Mouse (Mus musculus): ENCODE results near the gene Aldh4a1. TPM values are rescaled to one million over a fixed set of nuclear protein-coding genes. Genes with fewer than 3 reads are reported as not detected.
A peak's percentile ranks its signal among the peaks of the same experiment; 100 is the strongest.

The Aldh4a1 gene
- total and polyA plus RNA-seq, 3 experiments, result 79.7 to 120 (median 96.7) TPM

DNA sequence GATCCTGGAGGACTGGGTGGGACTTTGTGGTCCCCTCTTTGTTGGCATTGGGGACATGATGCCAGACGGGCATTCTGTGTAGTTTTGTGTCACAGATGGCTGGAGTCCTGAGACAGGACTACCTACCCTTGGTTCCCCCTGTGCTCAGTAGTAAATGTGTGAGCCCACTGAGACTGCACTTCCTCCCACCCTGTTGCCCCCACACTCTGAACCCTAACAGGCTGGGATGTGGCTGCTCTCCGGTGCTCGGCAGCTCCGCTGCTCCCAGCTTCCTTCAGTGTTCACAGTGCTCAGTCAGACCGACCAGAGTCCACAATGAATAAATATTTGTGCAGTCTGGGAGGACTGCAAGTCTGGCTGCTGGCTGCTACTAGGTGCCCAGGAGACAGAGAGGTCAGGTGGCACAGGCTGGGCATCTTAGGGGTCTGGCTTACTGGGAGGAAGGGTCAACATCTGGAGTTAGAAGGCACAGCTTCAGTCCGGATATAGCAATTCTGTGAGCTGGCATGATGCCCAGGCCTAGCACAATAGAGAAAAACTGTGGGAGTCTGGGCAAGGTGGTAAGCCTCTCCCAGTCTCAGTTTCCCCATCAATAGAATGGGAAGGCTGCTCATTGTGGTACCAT is 41.1 kb upstream of the Aldh4a1 start:
- Histone ChIP-seq H3K4me1 (ENCODE audit: control insufficient read depth, insufficient read depth, low read length) (peaks cover 30% of the 10 kb centered on the region), H3K79me2 (replicated peaks; ENCODE audit: control insufficient read depth, insufficient read depth, low read length) (peaks cover 1% of the 10 kb centered on the region; the same call in 1 of the 2 replicates), H3K9ac (ENCODE audit: low read depth, low read length) (no peak overlapping the region; the same call in 1 of the 2 replicates), H3K27ac (peak overlapping the region; percentile 85), H3K36me3 (ENCODE audit: control insufficient read depth, insufficient read depth, low read length) (no peaks in the 10 kb centered on the region), H3K27me3 (ENCODE audit: control insufficient read depth, insufficient read depth, low read length) (no peaks in the 10 kb centered on the region), H3K4me3 (peak overlapping the region; percentile 36; the same call in 1 of the 2 replicates)
- TF ChIP-seq CTCF (IDR thresholded peaks at IDR 0.05) (no peak), EP300 (IDR thresholded peaks at IDR 0.05; ENCODE audit: insufficient read depth, low read depth, low read length) (no peak), POLR2A (IDR thresholded peaks at IDR 0.05; ENCODE audit: insufficient read depth, low read depth, low read length) (no peak)
- 17% methylated on average over 6 of the region's 6 CpGs for WGBS
- DNase-seq, result peak in 1 of 2 experiments; percentile 51
- intact Hi-C loops (cut with DNase I), result loop anchor here (2.0 kb wide), 1 partner anchor 17 kb away; no protein-coding TSS in a partner anchor

DNA sequence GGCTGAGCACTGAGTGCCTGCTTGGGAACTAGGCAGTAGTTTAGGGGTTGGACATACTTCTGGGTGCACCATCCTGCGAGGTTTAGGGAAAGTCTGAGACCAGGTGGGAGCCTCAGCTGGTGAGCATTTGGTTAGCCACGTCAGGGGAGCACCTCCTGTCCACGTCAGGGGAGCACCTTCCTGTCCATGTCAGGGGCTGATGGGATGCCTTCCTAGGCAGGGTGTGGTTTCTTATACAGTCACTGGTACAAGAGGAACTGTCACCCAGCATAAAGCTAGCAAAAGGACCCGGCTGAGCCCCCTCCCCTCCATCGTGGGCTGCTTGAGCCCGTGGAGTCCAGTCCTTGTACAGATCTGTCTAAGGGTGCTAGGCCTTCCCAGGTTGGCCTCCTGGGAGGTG is 40.3 kb upstream of the Aldh4a1 start:
- H3K4me3 ChIP-seq, result no peak overlapping the region
- no peak overlapping the region for H3K9ac ChIP-seq (ENCODE audit: low read depth, low read length)
- H3K36me3 ChIP-seq (ENCODE audit: control insufficient read depth, insufficient read depth, low read length), result no peaks in the 10 kb centered on the region
- peaks cover 30% of the 10 kb centered on the region for H3K4me1 ChIP-seq (ENCODE audit: control insufficient read depth, insufficient read depth, low read length)
- intact Hi-C loops (cut with DNase I), result no loop called here
- DNase-seq, result no peak
- H3K27me3 ChIP-seq (ENCODE audit: control insufficient read depth, insufficient read depth, low read length), result no peaks in the 10 kb centered on the region
- no peaks in the 10 kb centered on the region for H3K79me2 ChIP-seq (replicated peaks; ENCODE audit: control insufficient read depth, insufficient read depth, low read length)
- TF ChIP-seq POLR2A (IDR thresholded peaks at IDR 0.05; ENCODE audit: insufficient read depth, low read depth, low read length) (no peak), EP300 (IDR thresholded peaks at IDR 0.05; ENCODE audit: insufficient read depth, low read depth, low read length) (no peak), CTCF (IDR thresholded peaks at IDR 0.05) (no peak)
- peak overlapping the region; percentile 51 for H3K27ac ChIP-seq
- WGBS, result 69% methylated on average over 6 of the region's 6 CpGs

DNA sequence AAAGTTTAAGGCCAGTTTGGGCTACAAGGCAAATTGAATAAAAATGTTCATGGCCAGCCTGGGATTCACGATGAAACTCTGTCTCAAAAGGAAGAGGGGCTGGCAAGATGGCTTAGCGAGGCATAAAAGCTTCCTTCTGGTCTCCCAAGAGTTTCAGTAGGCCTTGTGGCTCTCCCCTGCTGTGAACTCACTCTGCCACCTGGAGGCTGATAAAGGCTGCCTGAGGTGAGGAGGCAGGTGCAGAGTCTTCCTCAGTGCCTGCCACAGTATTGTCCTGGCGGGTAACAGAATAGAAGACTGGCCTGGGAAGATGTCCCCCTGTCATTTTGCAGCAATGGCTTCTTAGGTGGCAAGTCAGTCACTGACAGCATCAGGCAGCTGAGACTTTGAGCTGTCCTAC is 39.8 kb upstream of the Aldh4a1 start:
- 53% methylated on average over 3 of the region's 3 CpGs for WGBS
- DNase-seq, result no peak
- Histone ChIP-seq H3K27me3 (ENCODE audit: control insufficient read depth, insufficient read depth, low read length) (no peaks in the 10 kb centered on the region), H3K4me1 (ENCODE audit: control insufficient read depth, insufficient read depth, low read length) (peaks cover 35% of the 10 kb centered on the region), H3K9ac (ENCODE audit: low read depth, low read length) (no peak overlapping the region), H3K36me3 (ENCODE audit: control insufficient read depth, insufficient read depth, low read length) (no peaks in the 10 kb centered on the region), H3K4me3 (no peak overlapping the region), H3K79me2 (replicated peaks; ENCODE audit: control insufficient read depth, insufficient read depth, low read length) (0 out of 2 replicates have a peak, but pooled peaks cover 1% of the 10 kb centered on the region), H3K27ac (no peak overlapping the region; the same call in 1 of the 2 replicates)
- intact Hi-C loops (cut with DNase I), result no loop called here
- TF ChIP-seq CTCF (IDR thresholded peaks at IDR 0.05), result peak; percentile 18; the same call in 1 of the 2 replicates
- no peak for TF ChIP-seq POLR2A (IDR thresholded peaks at IDR 0.05; ENCODE audit: insufficient read depth, low read depth, low read length)

DNA sequence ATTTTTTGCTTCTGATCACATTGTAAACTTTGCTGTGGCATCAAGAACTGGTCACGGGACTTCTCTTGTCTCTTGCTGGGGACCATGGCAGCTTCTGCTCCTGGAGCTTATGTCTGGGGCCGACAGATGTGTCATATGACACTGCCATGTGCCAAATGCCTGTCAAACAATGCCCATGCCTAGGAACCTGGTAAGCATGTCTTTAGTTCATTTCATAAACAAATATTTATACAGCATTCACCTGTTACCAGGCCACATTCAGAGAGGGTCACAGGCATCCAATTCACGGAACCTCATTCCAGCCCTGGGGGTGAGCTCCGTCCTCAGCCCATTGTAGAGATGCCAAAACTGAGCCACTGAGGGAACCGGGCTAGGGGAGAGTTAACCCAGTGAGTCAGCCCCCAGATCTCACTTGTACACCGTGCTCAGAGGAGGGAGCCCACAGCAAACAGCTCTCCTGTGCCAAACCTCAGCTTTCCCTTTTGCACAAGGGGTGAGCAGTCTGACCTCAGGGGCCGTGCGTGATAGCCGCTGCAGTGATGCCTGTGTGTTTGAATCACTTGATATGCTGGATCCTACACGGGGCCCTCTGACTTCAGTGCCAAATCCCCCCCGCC is 38.9 kb upstream of the Aldh4a1 start:
- 0 out of 2 replicates have a peak, but pooled peaks cover 2% of the 10 kb centered on the region for H3K79me2 ChIP-seq (replicated peaks; ENCODE audit: control insufficient read depth, insufficient read depth, low read length)
- H3K36me3 ChIP-seq (ENCODE audit: control insufficient read depth, insufficient read depth, low read length), result no peaks in the 10 kb centered on the region
- no peak overlapping the region for H3K4me3 ChIP-seq
- no peaks in the 10 kb centered on the region for H3K27me3 ChIP-seq (ENCODE audit: control insufficient read depth, insufficient read depth, low read length)
- no peak for DNase-seq
- intact Hi-C loops (cut with DNase I), result no loop called here
- H3K9ac ChIP-seq (ENCODE audit: low read depth, low read length), result no peak overlapping the region
- no peak for TF ChIP-seq CTCF (IDR thresholded peaks at IDR 0.05)
- TF ChIP-seq POLR2A (IDR thresholded peaks at IDR 0.05; ENCODE audit: insufficient read depth, low read depth, low read length), result no peak
- H3K4me1 ChIP-seq (ENCODE audit: control insufficient read depth, insufficient read depth, low read length), result peaks cover 31% of the 10 kb centered on the region
- H3K27ac ChIP-seq, result no peak overlapping the region
- WGBS, result 66% methylated on average over 11 of the region's 11 CpGs

DNA sequence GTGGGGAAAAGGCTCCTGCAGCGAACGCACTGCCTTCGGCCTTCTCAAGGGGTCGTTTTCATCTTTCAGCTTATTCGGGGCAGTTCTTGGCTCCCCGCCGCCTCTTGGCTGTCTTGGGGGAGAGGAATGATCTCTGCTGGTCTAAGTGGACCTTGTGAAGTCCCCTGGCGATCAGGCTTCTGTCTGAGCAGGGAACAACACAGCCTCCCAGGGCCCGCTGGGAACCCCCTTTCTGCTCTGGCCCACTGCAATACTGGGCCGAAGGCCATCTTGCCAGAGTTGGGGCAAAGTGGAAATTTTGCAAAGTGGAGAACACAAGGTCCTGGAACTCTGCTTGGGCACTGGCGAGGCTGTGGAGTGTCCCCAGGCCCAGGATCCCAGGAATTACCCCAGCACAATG is 38.0 kb upstream of the Aldh4a1 start:
- no peak for DNase-seq
- Histone ChIP-seq H3K9ac (ENCODE audit: low read depth, low read length) (no peak overlapping the region), H3K4me1 (ENCODE audit: control insufficient read depth, insufficient read depth, low read length) (peaks cover 25% of the 10 kb centered on the region), H3K27ac (no peak overlapping the region; the same call in 1 of the 2 replicates), H3K36me3 (ENCODE audit: control insufficient read depth, insufficient read depth, low read length) (no peaks in the 10 kb centered on the region), H3K4me3 (no peak overlapping the region), H3K27me3 (ENCODE audit: control insufficient read depth, insufficient read depth, low read length) (no peaks in the 10 kb centered on the region), H3K79me2 (replicated peaks; ENCODE audit: control insufficient read depth, insufficient read depth, low read length) (0 out of 2 replicates have a peak, but pooled peaks cover 2% of the 10 kb centered on the region)
- WGBS, result 64% methylated on average over 11 of the region's 11 CpGs
- no peak for TF ChIP-seq EP300 (IDR thresholded peaks at IDR 0.05; ENCODE audit: insufficient read depth, low read depth, low read length)
- no peak for TF ChIP-seq CTCF (IDR thresholded peaks at IDR 0.05)
- no peak for TF ChIP-seq POLR2A (IDR thresholded peaks at IDR 0.05; ENCODE audit: insufficient read depth, low read depth, low read length)
- intact Hi-C loops (cut with DNase I), result no loop called here

DNA sequence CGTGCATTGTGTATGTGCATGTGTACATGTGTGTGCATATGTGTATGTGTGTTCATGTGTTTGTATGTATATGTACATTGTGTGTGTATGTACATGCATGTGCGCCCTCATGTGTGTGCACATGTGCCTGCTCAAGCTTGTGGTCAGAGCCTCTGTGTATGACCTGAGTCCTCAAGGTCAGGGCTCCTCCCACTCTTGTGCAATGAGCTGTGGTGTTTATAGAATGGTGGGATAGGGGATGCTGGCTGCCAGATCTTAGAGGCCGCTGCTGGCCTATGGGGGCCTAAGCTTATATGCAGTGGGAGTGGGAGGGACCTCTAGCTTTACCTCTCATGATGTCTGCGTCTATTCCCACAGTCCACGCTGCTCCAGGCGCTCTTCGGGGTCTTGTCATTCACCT is 37.0 kb upstream of the Aldh4a1 start:
- no peaks in the 10 kb centered on the region for H3K36me3 ChIP-seq (ENCODE audit: control insufficient read depth, insufficient read depth, low read length)
- 0 out of 2 replicates have a peak, but pooled peaks cover 2% of the 10 kb centered on the region for H3K79me2 ChIP-seq (replicated peaks; ENCODE audit: control insufficient read depth, insufficient read depth, low read length)
- intact Hi-C loops (cut with DNase I), result no loop called here
- DNase-seq, result no peak
- H3K27me3 ChIP-seq (ENCODE audit: control insufficient read depth, insufficient read depth, low read length), result no peaks in the 10 kb centered on the region
- H3K9ac ChIP-seq (ENCODE audit: low read depth, low read length), result no peak overlapping the region
- peaks cover 26% of the 10 kb centered on the region for H3K4me1 ChIP-seq (ENCODE audit: control insufficient read depth, insufficient read depth, low read length)
- WGBS, result 92% methylated on average over 7 of the region's 7 CpGs
- H3K4me3 ChIP-seq, result no peak overlapping the region
- no peak overlapping the region for H3K27ac ChIP-seq
- TF ChIP-seq EP300 (IDR thresholded peaks at IDR 0.05; ENCODE audit: insufficient read depth, low read depth, low read length), result no peak
- TF ChIP-seq CTCF (IDR thresholded peaks at IDR 0.05), result no peak
- no peak for TF ChIP-seq POLR2A (IDR thresholded peaks at IDR 0.05; ENCODE audit: insufficient read depth, low read depth, low read length)
